Mouse (Mus musculus) fat pad, adult 2 months (tissue): ENCODE measurements at regions not wholly inside any gene's neighbourhood (a gene's known extent, or its start where the extent isn't known, plus 50 kb on each side); places are given as distances from the start of the nearest gene placed in this dataset.

Experiments used
- DNase-seq: peaks from one replicate; pipeline ENCODE4 v3.0.0-alpha.2; 2011; ENCODE audit warnings: low read depth, low spot score; ENCODE audit errors: extremely low read depth

DNA sequence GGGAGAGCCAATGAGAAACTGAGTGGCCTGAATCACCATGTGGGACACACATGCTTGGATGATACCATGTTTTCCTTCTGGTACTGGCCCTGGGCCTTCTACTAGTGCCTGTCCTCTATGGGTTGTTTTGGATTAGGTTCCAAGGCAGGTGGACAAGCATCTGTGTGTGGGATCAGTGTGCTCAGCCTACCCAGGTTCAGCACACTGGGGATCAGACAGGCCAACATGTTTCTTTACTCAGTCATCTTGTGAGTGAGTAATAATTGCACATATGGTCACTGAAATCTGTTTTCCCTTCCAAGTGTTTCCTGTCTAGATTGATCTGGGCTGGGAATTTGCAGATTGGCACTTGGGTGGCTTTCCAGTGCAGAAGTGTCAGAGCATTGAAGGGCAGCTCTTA is 346.6 kb upstream of the Tmc3 start:
- peak; percentile 21 for DNase-seq

DNA sequence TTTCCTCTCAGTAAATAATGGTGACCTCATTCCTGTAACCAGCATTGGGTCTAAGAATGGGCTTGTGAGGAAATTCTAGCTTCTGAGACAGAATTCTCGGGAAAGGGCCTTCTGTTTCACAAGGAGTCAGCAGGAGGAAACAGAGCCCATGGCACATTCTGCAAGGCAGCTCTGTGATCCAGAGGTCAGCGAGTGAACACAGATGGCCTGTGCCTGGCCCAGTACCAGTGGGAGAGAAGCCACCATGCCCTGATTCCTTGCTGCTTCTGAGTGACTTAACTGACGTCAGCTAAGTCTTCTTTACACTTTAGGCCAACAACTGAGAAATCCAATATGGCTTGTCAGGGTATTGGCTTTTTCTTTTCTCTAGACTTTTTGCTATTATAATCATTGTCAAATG is 342.5 kb upstream of the Tmc3 start:
- DNase-seq: no peak

DNA sequence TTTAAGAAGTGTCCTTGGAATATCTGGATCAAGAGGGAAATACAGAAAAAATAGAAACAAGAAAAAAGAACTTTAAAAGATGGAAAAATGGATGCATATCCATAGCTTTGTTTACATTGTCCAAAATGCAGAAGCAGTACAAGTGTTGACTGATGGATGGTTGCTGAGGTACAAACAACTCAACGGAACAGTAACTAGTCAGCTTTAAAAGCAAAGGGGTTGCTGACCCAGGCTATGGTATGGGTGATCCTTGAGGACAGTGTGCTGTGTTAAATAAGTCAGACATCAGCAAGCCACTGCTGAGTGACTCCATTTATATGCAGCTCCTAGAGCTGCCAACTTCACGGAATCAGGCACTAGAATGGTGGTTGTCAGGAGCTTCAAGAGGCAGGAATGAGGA is 338.9 kb upstream of the Tmc3 start:
- no peak for DNase-seq

DNA sequence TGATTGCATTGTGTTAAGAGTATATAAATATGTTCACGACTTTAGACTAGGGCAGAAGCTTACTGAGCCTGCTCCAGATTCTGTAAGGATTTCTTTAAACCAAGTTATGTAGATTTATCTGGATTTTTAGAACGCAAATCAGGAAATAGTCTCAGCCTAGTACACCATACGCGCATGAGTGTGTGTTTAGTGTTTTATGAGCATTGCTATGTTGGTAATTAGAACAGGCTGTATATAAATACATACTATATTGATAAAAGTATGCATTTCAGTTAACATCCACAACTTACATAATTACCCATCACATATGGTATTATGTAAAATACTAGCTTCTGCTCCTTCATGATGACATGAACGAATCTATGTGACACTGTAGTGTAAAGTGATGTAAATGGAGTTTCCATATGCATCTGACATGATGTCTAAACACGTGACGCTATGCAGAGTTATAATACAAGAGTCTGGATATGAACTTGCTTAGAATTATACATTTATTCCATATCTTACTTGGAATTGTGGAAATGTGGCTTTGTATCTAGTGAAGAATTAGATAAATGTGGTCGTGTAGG is 332.6 kb upstream of the Tmc3 start:
- DNase-seq: no peak

DNA sequence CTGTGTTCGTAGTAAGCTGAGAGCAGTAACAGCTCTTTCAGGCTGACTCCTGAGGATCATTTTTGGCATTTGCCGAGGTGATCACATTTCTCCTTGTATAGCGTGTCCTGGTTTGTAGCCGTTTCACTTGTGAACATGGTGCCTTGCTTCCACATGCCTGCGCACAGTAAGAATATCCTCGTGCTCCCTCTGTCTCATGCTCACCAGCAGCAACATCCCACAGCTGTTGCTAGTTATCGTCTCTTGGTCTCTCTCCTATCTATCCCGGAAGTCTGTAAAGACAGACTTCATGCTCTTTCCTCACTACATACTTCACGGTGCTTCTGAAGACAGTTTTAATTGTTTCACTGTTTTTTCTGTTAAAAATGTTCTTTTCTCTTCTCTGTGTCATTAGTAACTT is 331.7 kb upstream of the Tmc3 start:
- DNase-seq: no peak

DNA sequence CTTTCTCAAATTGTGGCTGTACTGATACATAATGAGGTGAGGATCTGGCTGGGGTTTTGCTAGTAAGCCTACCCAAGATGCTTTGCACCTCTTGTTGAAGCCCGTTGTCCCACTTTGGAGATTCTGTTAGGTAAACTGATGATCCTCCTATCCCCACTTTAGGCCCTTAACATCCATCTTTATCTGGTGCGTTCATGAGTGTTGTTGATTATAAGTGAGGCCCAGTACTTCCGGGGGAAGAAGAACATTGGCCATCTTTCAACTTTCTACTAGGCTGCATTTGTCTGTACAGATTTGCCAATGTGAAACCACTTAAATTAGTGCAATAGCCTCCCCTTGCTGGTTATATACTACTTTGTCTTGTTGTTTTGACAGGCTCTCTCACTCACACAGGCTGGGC is 331.3 kb upstream of the Tmc3 start:
- DNase-seq: no peak

DNA sequence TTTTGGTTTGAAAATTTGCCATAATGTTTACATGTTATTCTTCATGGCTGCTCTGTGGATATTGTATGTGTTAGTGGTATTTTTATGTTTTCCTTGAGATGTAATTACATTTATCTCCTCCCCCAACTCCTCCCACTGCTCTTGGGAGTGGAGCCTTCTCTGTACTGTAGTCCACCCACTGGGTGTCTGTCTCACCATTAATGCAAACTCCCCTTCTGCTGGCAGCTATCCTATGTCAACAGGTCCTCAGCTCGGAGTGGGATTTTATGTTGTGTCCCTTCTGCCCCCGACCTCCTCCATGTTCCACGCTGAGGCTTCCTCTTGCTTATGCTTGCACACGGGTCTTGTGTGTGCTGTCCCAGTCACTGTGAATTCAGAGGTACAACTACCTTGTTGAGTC is 330.3 kb upstream of the Tmc3 start:
- DNase-seq: no peak

DNA sequence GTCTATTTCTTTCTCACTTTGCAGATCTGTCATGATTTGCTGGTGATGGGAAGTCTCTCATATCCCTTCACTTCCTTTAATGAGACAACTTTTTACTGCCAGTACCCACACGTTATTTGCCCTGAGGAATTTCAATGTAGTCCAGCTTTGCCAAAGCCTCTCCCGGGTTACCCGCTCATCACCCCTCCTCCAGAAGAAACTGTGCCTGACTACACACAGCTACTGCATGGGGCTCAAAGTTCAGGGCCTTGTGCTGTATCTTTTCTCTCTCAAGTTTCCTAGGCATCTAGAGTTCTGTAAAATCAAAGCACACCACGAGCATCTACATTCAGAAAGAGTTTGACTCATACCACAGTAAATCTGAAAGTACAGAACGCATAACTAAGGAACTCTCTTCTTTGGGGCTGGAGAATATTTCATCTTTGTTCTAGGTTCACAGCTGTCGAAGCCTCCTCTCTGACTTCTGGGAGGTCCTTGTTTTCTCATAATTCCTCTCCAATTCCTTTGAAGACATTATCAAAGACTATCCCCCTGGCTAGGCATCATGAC is 328.4 kb upstream of the Tmc3 start:
- no peak for DNase-seq

DNA sequence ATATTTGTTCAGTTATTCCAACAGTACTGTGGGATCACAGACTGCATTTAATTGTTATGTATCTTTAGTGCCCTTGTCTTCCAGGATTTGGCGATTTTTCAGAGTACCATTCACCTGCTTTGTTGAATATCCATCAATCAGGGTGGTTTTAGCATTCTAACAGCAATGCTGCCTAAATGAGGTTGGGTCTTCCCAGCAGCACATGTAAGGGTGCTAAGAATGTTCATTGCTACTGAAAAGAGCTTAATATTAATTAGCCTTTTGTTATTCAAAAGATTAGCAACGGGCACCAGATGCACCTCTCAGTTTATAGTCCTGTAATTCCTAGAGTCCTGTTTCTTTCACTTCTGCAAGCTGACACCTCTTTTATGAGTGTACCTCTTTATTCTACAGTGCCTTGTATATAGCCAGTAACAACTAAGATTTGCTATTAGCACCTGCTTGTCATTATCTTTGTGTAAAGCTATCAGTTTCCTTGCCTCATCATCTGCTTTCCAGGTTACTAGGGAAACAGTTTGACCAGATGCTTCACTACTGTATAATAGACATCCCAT is 326.3 kb upstream of the Tmc3 start:
- DNase-seq: no peak

DNA sequence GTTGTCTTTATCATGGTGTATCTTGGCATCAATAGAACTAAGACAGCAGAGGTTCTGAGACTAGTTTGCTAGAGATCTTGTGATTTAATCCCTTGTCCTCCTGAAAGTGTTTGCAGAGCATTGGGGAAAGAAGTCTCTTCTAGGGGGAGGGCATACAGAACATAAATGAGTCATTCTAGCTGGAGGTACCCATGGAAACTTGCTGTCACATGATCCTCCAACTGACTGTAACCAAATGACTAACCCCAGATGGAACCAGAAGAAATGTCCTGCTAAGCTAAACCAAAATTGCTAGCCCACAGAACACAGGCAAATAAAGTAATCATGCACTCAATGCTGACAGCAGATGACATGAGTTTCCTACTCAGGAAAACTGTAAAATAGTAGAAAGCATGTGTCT is 323.2 kb upstream of the Tmc3 start:
- no peak for DNase-seq

DNA sequence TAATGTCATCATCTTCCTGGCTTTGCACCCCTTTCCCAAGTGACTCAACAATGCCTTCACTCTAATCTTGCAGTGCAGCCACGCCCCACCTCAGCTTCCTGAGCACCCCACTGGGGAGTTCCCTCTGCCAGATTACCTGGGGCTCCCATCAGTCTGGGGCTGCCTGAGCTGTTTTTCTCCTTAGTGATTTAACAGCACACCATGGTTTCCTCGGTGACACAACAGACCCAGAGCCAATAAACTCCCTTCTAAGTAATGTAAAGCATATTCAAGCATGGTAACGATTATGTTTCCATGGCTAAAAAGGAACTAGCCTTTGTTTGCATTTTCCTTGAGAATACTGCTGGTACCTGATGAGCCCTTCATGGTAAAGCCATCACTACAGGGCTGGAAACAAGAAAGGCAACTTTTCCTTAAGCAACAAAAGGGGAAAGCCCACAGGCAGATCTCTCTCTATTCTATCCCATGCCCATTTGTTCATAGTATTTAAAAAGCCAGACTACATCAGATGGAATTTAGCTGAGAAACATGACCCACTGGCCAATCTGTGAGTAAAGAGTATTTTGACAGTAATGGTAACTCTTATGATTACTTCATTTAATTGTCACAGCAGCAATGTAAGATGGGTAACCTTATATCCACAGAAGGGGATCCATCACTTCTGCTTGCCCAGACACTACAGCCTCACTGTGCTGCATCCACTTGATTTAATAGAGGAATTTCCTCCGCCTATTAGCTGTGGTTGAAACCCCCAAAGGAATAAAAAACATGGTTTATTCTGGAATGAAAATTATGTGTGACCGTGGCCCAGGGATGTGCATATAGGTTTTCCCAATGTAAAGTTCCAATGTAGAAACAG is 294.6 kb upstream of the Tmc3 start:
- no peak for DNase-seq

DNA sequence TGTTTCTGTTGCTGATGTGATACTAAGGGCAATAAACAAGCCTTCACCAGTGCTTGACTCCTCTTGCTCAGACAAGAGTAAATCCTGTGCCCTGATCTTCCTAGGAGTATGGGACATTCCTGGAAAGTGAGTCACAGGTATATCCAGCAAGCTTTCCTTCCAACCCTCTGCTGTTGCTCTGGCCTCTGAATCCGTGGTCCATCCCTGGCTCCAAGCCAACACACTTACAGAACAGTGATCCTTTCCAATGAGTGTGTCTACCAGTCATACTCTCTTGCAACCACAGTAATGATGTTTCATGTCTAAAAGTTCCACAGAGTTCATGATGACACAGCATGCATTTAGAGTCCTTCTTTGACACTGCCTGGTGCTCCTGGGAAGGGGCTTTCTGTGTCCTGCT is 277.6 kb upstream of the Tmc3 start:
- no peak for DNase-seq

DNA sequence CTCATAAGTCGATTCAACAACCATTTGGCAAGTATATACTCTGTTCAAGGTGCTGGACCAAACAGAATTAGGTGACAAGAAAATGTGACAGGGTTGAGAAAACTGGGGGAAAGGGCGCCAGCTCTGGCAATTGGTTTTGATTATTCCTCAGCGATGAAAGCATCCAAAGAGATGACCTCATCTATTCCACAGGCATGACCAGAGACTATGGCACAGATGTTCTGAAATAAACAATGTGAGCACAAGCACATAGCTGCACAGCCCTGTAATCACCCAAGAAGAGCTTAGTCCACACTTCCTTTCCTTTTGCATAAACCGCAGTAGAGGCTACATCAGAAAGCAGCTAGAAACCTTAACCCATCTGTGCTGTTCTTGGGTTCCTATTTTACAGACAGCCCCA is 272.6 kb upstream of the Tmc3 start:
- DNase-seq: no peak

DNA sequence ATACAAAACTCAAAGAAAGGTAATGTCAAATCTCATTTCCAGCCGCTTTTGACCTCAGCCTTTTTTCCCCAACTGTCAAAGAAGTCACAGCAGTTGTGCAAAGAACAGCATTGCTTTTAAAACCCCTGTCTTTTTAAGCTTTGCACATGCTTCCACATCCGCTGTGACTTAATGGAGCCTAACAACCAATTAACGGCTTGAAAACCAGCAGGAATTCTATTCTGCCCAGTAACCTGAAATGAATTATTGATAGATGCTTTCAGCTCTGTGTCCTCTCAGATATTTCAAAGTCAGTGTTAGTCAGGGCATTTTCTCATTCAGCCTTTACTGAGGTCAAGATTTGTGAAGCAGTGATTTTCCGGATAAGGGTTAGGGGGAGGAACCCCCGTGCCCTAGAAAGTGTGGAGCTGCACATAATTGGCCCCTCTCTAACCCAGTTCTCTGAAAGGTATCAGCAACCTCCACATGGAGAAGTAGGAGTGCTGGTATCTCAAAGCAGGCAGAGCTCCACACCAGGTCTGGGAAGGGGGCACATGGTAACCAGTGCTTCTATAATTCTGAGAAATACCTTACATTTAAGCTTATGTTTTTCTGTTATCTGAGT is 254.8 kb upstream of the Tmc3 start:
- no peak for DNase-seq

DNA sequence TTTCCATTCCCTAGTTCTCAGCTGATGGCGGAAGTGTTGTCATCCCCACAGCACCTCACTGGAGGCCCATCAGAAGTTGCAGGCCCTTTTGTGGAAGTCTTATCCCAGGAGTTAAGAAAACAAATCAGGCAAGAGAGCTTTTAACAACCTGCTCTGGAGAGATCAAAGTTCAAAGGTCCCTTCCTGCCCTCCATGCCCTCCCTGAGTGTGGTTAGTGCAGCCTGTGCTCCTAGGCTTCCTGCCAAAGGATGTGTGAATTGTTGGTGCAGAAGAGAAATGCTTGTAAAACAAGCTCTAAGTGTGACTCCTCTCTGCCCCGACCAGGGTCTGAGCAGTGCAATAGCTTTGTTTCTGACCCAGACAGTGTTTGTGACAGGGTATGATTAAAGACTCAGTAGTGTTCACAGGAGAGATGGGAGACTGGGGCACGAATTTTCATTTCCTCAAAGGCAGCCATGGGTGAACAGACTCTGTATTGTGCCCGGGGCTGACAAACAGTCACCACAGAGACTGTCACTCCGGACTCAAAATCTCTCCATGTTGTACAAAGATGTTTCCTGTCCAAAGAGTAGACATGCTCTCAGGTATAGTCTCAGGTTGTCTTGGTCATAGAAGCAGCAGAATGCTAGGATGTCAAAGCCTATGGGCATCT is 237.5 kb upstream of the Tmc3 start:
- DNase-seq: no peak

DNA sequence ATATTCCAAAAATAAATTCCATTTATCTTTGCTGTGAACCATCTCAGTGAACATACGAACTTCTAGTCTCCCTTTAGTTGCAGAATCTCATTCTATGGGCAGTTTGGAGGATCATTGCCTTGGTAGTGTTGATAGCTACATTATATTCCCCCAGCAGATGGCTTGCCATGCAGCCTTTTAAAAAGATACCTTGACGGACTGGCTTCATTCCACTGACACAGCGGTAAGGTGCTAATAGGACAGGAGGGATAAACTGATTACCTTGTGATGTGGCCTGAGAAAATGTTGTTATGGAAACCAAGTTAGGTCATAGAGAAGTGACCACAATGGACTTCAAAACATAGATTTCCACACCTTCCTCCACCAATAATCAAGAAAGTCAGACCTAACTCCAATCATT is 215.5 kb upstream of the Tmc3 start:
- DNase-seq: no peak

DNA sequence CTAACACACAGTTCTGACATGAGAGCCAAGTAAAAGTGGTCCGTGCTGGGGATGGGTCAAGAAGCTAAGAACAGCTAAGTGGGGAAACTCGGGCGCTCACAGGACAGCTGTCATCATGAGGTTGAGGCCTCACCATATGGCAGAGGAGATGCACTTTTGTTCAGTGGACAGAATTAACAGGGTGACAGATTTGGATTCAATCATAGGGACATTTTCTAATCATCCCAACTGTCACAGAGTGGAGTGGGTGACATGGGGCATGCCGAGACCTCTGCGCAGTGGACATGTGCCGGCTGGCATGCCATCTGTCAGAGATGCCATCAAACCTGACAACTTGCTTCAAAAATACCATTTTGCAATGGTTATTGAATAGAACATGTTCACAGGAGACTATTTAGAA is 215.1 kb upstream of the Tmc3 start:
- no peak for DNase-seq

DNA sequence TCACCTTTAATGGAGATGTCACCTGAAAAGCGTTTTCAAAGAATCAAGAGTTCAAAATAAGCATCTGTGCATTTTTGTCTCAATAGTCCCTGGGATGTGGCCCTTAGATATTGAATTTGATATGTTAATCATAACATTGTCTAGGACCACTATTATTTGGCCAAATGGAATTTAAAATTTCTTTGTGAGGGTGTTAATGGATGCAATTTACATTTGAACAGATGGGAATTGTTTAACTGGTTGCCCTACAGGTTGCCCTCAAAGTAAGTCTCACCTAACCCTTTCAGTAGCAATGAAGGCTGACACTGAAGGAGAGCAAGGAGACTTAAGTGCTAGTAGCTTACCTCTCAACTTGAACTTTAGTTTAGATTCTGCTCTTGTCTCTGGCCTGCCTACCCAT is 207.9 kb upstream of the Tmc3 start:
- no peak for DNase-seq

DNA sequence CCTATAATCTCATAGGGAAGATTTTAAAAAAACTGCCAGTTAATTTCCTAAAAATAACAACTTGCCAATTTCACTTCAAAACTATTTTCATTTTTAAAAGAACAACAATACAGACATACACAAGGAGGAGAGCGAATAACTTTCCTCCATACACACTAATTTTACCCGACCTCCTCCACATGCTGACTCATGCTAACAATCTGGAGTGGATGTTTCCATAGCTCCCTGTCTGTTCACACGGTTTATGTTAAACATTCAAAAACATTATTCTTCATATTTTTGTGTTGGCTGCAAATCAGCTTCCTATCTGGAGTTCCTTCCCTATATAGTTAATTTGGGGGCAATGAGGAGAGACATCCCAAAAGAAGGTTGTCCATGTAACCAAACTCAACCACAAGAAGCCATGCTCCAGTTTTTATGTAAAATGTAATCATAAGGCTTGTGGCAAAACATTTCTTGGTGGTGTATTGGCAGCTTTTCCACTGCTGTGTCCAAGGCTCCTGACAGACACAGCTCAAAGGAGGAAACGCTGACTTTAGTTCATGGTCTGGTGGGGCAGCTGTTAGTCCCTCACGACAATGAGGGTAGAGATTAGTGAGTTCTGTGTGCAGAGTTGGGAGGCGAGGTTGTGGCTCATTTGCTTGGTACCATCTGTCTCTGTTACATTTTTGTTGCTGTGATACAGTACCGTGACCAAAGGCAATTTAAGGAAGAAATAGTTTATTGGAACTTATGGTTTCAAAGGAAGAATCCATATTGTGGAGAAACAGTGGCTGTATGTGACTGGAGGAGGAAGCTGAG is 203.1 kb upstream of the Tmc3 start:
- DNase-seq: no peak

DNA sequence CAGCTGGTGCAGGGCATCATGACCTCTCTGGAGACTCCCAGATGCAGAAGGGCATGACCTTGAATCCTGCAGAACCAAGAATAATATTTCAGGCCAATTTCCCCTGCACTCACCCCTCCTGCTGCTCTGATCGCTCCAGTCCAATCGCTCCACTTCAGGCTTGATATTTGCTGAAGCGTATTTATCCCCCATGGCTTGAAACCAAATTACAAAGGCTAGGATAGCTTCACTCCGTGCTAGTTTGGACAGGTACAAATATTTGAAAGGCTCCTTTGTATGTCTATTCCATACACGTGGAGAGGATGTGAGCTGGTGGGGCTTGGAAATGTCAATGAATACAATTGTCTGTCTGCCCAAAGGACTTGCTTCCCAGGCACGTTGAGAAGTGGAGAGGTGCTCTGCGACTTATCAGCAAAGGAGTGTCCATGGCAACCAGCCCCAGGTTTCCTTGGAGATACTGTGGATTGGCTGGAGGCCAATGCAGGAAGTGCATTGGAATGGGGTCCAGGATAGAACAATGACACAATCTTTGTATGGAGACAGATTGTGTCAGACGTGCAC is 201.8 kb upstream of the Tmc3 start:
- no peak for DNase-seq
